In the genomic region with DNA sequence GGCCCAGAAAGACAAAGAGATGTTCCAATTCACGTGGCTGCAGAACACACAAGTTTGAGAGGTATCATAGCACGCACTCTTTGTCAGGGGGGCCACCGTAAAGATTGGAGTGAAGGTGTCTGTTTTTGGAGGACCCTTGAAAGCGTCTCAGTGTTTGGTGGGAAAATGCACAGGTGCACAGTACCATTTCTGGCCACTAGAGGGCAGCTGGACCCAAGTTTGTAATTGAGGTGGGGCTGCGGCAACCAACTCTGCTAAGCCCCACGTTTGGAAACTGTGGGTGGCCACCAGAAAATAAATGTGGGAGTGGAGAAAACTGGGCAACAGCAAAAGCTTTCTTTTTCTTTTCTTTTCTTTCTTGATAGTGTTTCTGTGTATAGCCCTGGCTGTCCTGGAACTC, we compare ENCODE assay signal across 10 mouse cellular contexts. TPM values are rescaled to one million over a fixed set of nuclear protein-coding genes. Genes with fewer than 3 reads are reported as not detected.
DNase-seq lines count a peak whose midpoint lies in the region; ATAC-seq lines count a peak whose summit lies in the region.
"Had no signal": no experiment of that assay in that cellular context is flagged by ENCODE, and none has a peak within 500 bp of the region (broad histone marks: within the 10 kb centered on the region; RNA-seq: fewer than 3 reads in every experiment).

No protein-coding gene starts in this region.

- no peak overlapping the region for H3K4me3 ChIP-seq in midbrain, embryonic 10.5 days
- H3K4me3 ChIP-seq in midbrain, embryonic 16.5 days (ENCODE audit: low read depth, low read length), result no peak overlapping the region
- H3K4me3 ChIP-seq: heart, embryonic 13.5 days; neural tube, embryonic 12.5 days had no signal

- H3K9me3 ChIP-seq in midbrain, embryonic 10.5 days (replicated peaks), result no peaks in the 10 kb centered on the region
- no peaks in the 10 kb centered on the region for H3K9me3 ChIP-seq in midbrain, embryonic 16.5 days (replicated peaks; ENCODE audit: control insufficient read depth, low read length, poor library complexity, severe bottlenecking)
- H3K9me3 ChIP-seq: heart, embryonic 13.5 days; neural tube, embryonic 12.5 days had no signal

- 17% methylated on average over 6 of the region's 6 CpGs for WGBS in midbrain, embryonic 10.5 days
- WGBS in midbrain, embryonic 16.5 days, result 11% methylated on average over 6 of the region's 6 CpGs

- H3K4me1 ChIP-seq in midbrain, embryonic 10.5 days, result peaks cover 40% of the 10 kb centered on the region
- H3K4me1 ChIP-seq in midbrain, embryonic 16.5 days (ENCODE audit: control insufficient read depth, insufficient read depth, low read length), result peaks cover 18% of the 10 kb centered on the region

- H3K27ac ChIP-seq in midbrain, embryonic 10.5 days (replicated peaks), result no peak overlapping the region
- no peak overlapping the region for H3K27ac ChIP-seq in midbrain, embryonic 16.5 days (ENCODE audit: low read length)
- H3K27ac ChIP-seq: heart, embryonic 13.5 days; neural tube, embryonic 12.5 days had no signal

- ATAC-seq in midbrain, embryonic 16.5 days, result no peak

- peak; percentile 72 for DNase-seq in midbrain, embryonic 10.5 days (ENCODE audit: low spot score)
- peak; percentile 73 for DNase-seq in adrenal gland, postnatal 14 days
- DNase-seq in embryo, embryonic 9.5 days (ENCODE audit: extremely low spot score), result peak; percentile 74
- DNase-seq in kidney, adult 9 months, result peak; percentile 60
- DNase-seq in lung, postnatal 14 days, result peak; percentile 76
- DNase-seq in right cerebral cortex, postnatal 4 days, result peak; percentile 81
- DNase-seq in adipocyte (ENCODE audit: low spot score), result no peak

- no peak overlapping the region for H3K9ac ChIP-seq in midbrain, embryonic 16.5 days (ENCODE audit: low read depth, low read length)
- H3K9ac ChIP-seq: heart, embryonic 13.5 days; neural tube, embryonic 12.5 days had no signal

- no peaks in the 10 kb centered on the region for H3K36me3 ChIP-seq in midbrain, embryonic 10.5 days
- no peaks in the 10 kb centered on the region for H3K36me3 ChIP-seq in midbrain, embryonic 16.5 days (ENCODE audit: control insufficient read depth, insufficient read depth, low read length)
- H3K36me3 ChIP-seq: heart, embryonic 13.5 days; neural tube, embryonic 12.5 days had no signal

- H3K4me2 ChIP-seq in midbrain, embryonic 16.5 days (ENCODE audit: low read length), result no peak overlapping the region
- H3K4me2 ChIP-seq: heart, embryonic 13.5 days; neural tube, embryonic 12.5 days had no signal

- peaks cover under 1% of the 10 kb centered on the region; the same call in 1 of the 2 replicates for H3K27me3 ChIP-seq in midbrain, embryonic 10.5 days (ENCODE audit: low read depth, poor library complexity, severe bottlenecking)
- H3K27me3 ChIP-seq in midbrain, embryonic 16.5 days (ENCODE audit: control insufficient read depth, insufficient read depth, low read depth, low read length), result no peaks in the 10 kb centered on the region
- H3K27me3 ChIP-seq: neural tube, embryonic 12.5 days had no signal

RNA-seq across cellular contexts. Expression of a gene that starts 8.3 kb away (rescaled TPM):
- 83.4 and 109 TPM in 2 replicates for polyA plus RNA-seq in midbrain, embryonic 10.5 days (2016; fragmentation: Nextera tagmentation; extraction: Ambion mirVana)
- polyA plus RNA-seq in midbrain, embryonic 16.5 days (2015; fragmentation: Nextera tagmentation; extraction: Ambion mirVana), result 406 and 437 TPM in 2 replicates
- total RNA-seq in adrenal gland, postnatal 14 days (2021), result 6.0 and 6.1 TPM in 2 replicates

RNA-seq across cellular contexts. Expression of a gene that starts 14.2 kb away (rescaled TPM):
- polyA plus RNA-seq in midbrain, embryonic 10.5 days (2016; fragmentation: Nextera tagmentation; extraction: Ambion mirVana), result 0.15 and 0.36 TPM in 2 replicates
- 21.0 and 21.7 TPM in 2 replicates for polyA plus RNA-seq in midbrain, embryonic 16.5 days (2015; fragmentation: Nextera tagmentation; extraction: Ambion mirVana)
- 0.49 and 0.74 TPM in 2 replicates for total RNA-seq in adrenal gland, postnatal 14 days (2021)
- polyA plus RNA-seq: heart, embryonic 13.5 days had no signal

RNA-seq across cellular contexts. Expression of a gene that starts 21.8 kb away (rescaled TPM):
- polyA plus RNA-seq in midbrain, embryonic 10.5 days (2016; fragmentation: Nextera tagmentation; extraction: Ambion mirVana), result 94.9 and 102 TPM in 2 replicates
- 12.7 and 13.9 TPM in 2 replicates for polyA plus RNA-seq in midbrain, embryonic 16.5 days (2015; fragmentation: Nextera tagmentation; extraction: Ambion mirVana)
- 10.9 and 12.2 TPM in 2 replicates for total RNA-seq in adrenal gland, postnatal 14 days (2021)

RNA-seq across cellular contexts. Expression of a gene that starts 32.4 kb away (rescaled TPM):
- polyA plus RNA-seq in midbrain, embryonic 10.5 days (2016; fragmentation: Nextera tagmentation; extraction: Ambion mirVana), result 0.11 and 0.25 TPM in 2 replicates
- polyA plus RNA-seq in midbrain, embryonic 16.5 days (2015; fragmentation: Nextera tagmentation; extraction: Ambion mirVana), result 0.25 TPM in 1 of 2 replicates, not detected in the other
- total RNA-seq in adrenal gland, postnatal 14 days (2021), result not detected in 2 replicates
- polyA plus RNA-seq: neural tube, embryonic 12.5 days had no signal

RNA-seq across cellular contexts. Expression of a gene that starts 42.2 kb away (rescaled TPM):
- 0.07 TPM in 1 of 2 replicates, not detected in the other for polyA plus RNA-seq in midbrain, embryonic 10.5 days (2016; fragmentation: Nextera tagmentation; extraction: Ambion mirVana)
- polyA plus RNA-seq in midbrain, embryonic 16.5 days (2015; fragmentation: Nextera tagmentation; extraction: Ambion mirVana), result 0.14 TPM in 1 of 2 replicates, not detected in the other
- total RNA-seq in adrenal gland, postnatal 14 days (2021), result 1.0 and 6.8 TPM in 2 replicates

Comparison
In these comparisons a context has a peak if more than half of its experiments do, and no peak if none do; other contexts are left out.
1. RNA of a gene that starts 14.2 kb away (polyA plus RNA-seq): 21.0 to 21.7 TPM in midbrain, embryonic 16.5 days; 0.15 to 0.36 TPM in midbrain, embryonic 10.5 days; every median in the first group is over 10 times any median in the second.